Mouse (Mus musculus) heart, adult 8-10 months (tissue): ENCODE data around the gene Akap6. TPM values are rescaled to one million over a fixed set of nuclear protein-coding genes. Genes with fewer than 3 reads are reported as not detected.
"Not testable (repeated sequence)": the region's sequence is repeated elsewhere in the genome, so short reads cannot be mapped to it uniquely, and the experiment has no call there.

ENCODE experiments used
- DNase-seq: peaks from one replicate; pipeline ENCODE4 v3.0.0; 2022; ENCODE audit warnings: low spot score
- total RNA-seq, 4 experiments: library from RNA; stranded (reverse); gene quantifications; 2 replicates each; pipeline ENCODE4 v1.2.4; 2022

Gene Akap6
- total RNA-seq, 4 experiments from 2014 or later = 99.5 to 139 (median 123) TPM

- DNase-seq = peak; percentile 26
These were observed 12.9 kb downstream of the Akap6 start for GRCm38 (mm10) chr12:52711857-52712640.

GRCm38 (mm10) chr12:52718392-52718791, 19.2 kb downstream of the Akap6 start:
- no peak for DNase-seq

GRCm38 (mm10) chr12:52719232-52719631, 20.0 kb downstream of the Akap6 start:
- no peak for DNase-seq

- no peak for DNase-seq
These were observed 20.5 kb downstream of the Akap6 start for GRCm38 (mm10) chr12:52719681-52720080.

- DNase-seq = not testable (repeated sequence)
These were observed 24.9 kb downstream of the Akap6 start for GRCm38 (mm10) chr12:52724039-52724615.

- no peak for DNase-seq
These were observed 27.4 kb downstream of the Akap6 start for GRCm38 (mm10) chr12:52726434-52727231.

GRCm38 (mm10) chr12:52729396-52729795, 30.2 kb downstream of the Akap6 start:
- no peak for DNase-seq

- DNase-seq = not testable (repeated sequence)
These were observed 36.0 kb downstream of the Akap6 start for GRCm38 (mm10) chr12:52735161-52735560.

- no peak for DNase-seq
These were observed 38.0 kb downstream of the Akap6 start for GRCm38 (mm10) chr12:52737151-52737550.

GRCm38 (mm10) chr12:52739326-52739725, 40.1 kb downstream of the Akap6 start:
- no peak for DNase-seq

- DNase-seq = no peak
These were observed 42.6 kb downstream of the Akap6 start for GRCm38 (mm10) chr12:52741801-52742200.

- DNase-seq = no peak
These were observed 50.8 kb downstream of the Akap6 start for GRCm38 (mm10) chr12:52750006-52750405.

GRCm38 (mm10) chr12:52755649-52756048, 56.5 kb downstream of the Akap6 start:
- no peak for DNase-seq

- DNase-seq = no peak
These were observed 58.7 kb downstream of the Akap6 start for GRCm38 (mm10) chr12:52757881-52758280.

GRCm38 (mm10) chr12:52764046-52764445, 64.9 kb downstream of the Akap6 start:
- no peak for DNase-seq

- peak; percentile 27 for DNase-seq
These were observed 65.6 kb downstream of the Akap6 start for GRCm38 (mm10) chr12:52764810-52765209.

GRCm38 (mm10) chr12:52769561-52769960, 70.4 kb downstream of the Akap6 start:
- no peak for DNase-seq

- no peak for DNase-seq
These were observed 72.7 kb downstream of the Akap6 start for GRCm38 (mm10) chr12:52771931-52772330.

- DNase-seq = no peak
These were observed 73.5 kb downstream of the Akap6 start for GRCm38 (mm10) chr12:52772494-52773280.

- no peak for DNase-seq
These were observed 74.7 kb downstream of the Akap6 start for GRCm38 (mm10) chr12:52773847-52774246.

GRCm38 (mm10) chr12:52774382-52774781, 75.2 kb downstream of the Akap6 start:
- no peak for DNase-seq

- no peak for DNase-seq
These were observed 81.0 kb downstream of the Akap6 start for GRCm38 (mm10) chr12:52780216-52780615.
